Mouse (Mus musculus): Measurements from ENCODE around the gene Smg1. TPM values are rescaled to one million over a fixed set of nuclear protein-coding genes. Genes with fewer than 3 reads are reported as not detected.

The Smg1 gene
- polyA plus RNA-seq, 1 experiment from 2014 or later = 17.4 TPM

- no peak for ATAC-seq (ENCODE audit: low FRiP score)
- WGBS = 71% methylated on average over 3 of the region's 3 CpGs
These were observed 9.5 kb upstream of the Smg1 start for GRCm38 (mm10) chr7:118252979-118253378.

GRCm38 (mm10) chr7:118252349-118252748 is 8.9 kb upstream of the Smg1 start:
- Histone ChIP-seq H3K27ac (ENCODE audit: low read depth, low read length) (no peak overlapping the region), H3K4me3 (ENCODE audit: low read depth, low read length) (no peak overlapping the region), H3K27me3 (ENCODE audit: control insufficient read depth, insufficient read depth, low read length) (no peaks in the 10 kb centered on the region), H3K4me2 (no peak overlapping the region), H3K9me3 (ENCODE audit: control insufficient read depth, low read length) (no peaks in the 10 kb centered on the region), H3K36me3 (ENCODE audit: control insufficient read depth, insufficient read depth, low read length) (no peaks in the 10 kb centered on the region), H3K4me1 (ENCODE audit: control insufficient read depth, insufficient read depth, low read length) (no peaks in the 10 kb centered on the region), H3K9ac (ENCODE audit: low read length) (no peak overlapping the region)
- ATAC-seq (ENCODE audit: low FRiP score) = no peak
- WGBS = 45% methylated on average over 4 of the region's 4 CpGs
- DNase-seq (ENCODE audit: low spot score, missing footprints) = no peak

More at GRCm38 (mm10) chr7:118252979-118253378, 9.5 kb upstream of the Smg1 start:
- no peaks in the 10 kb centered on the region for H3K9me3 ChIP-seq (ENCODE audit: control insufficient read depth, low read length)
- H3K4me1 ChIP-seq (ENCODE audit: control insufficient read depth, insufficient read depth, low read length) = no peaks in the 10 kb centered on the region
- no peak for DNase-seq (ENCODE audit: low spot score, missing footprints)
- H3K27me3 ChIP-seq (ENCODE audit: control insufficient read depth, insufficient read depth, low read length) = no peaks in the 10 kb centered on the region
- no peaks in the 10 kb centered on the region for H3K36me3 ChIP-seq (ENCODE audit: control insufficient read depth, insufficient read depth, low read length)
- H3K9ac ChIP-seq (ENCODE audit: low read length) = no peak overlapping the region
- no peak overlapping the region for H3K4me3 ChIP-seq (ENCODE audit: low read depth, low read length)
- no peak overlapping the region for H3K4me2 ChIP-seq
- H3K27ac ChIP-seq (ENCODE audit: low read depth, low read length) = no peak overlapping the region

GRCm38 (mm10) chr7:118251392-118252170 is 8.1 kb upstream of the Smg1 start:
- H3K27ac ChIP-seq (ENCODE audit: low read depth, low read length) = no peak overlapping the region
- WGBS = 93% methylated on average over 2 of the region's 2 CpGs
- ATAC-seq (ENCODE audit: low FRiP score) = no peak

DNA sequence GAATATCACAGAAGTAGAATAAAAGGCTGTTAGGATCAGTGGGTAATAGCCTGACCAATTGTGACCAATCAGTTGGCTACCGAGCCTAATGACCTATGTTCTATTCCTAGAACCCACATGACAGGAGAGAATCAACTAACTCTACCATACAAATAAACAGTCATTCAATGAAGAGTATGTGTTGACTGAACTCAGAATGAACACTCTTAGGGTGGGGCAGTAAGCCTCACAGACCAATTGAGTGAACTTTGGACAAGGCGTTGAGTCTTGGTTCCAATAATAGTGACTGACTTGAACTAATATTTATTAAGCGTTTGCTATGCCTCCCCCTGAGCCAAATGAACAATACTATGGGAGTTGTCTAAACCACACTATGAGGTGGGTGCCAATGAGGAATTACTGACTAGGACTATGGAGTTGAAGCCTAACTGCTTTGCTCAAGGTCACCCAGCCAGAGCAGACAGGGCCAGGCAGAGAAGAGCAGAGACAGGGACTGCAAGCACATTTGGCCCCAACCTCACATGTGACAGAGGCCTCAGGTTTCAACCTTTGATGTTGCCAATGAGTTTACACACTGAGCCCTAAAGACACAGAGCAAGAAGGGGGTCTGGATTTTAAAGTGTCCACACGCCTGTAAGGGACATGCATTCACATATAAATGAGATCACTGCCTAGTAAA is 7.2 kb upstream of the Smg1 start:
- ATAC-seq (ENCODE audit: low FRiP score) = no peak
- Histone ChIP-seq H3K4me1 (ENCODE audit: control insufficient read depth, insufficient read depth, low read length) (no peaks in the 10 kb centered on the region), H3K27me3 (ENCODE audit: control insufficient read depth, insufficient read depth, low read length) (no peaks in the 10 kb centered on the region), H3K9ac (ENCODE audit: low read length) (no peak overlapping the region), H3K4me2 (no peak overlapping the region), H3K36me3 (ENCODE audit: control insufficient read depth, insufficient read depth, low read length) (no peaks in the 10 kb centered on the region), H3K27ac (ENCODE audit: low read depth, low read length) (no peak overlapping the region), H3K4me3 (ENCODE audit: low read depth, low read length) (no peak overlapping the region), H3K9me3 (ENCODE audit: control insufficient read depth, low read length) (no peaks in the 10 kb centered on the region)
- no peak for DNase-seq (ENCODE audit: low spot score, missing footprints)
- WGBS = 83% methylated on average over 4 of the region's 4 CpGs

More at GRCm38 (mm10) chr7:118251392-118252170, 8.1 kb upstream of the Smg1 start:
- H3K27me3 ChIP-seq (ENCODE audit: control insufficient read depth, insufficient read depth, low read length) = no peaks in the 10 kb centered on the region
- no peaks in the 10 kb centered on the region for H3K4me1 ChIP-seq (ENCODE audit: control insufficient read depth, insufficient read depth, low read length)
- no peak overlapping the region for H3K4me3 ChIP-seq (ENCODE audit: low read depth, low read length)
- H3K4me2 ChIP-seq = no peak overlapping the region
- no peaks in the 10 kb centered on the region for H3K36me3 ChIP-seq (ENCODE audit: control insufficient read depth, insufficient read depth, low read length)
- H3K9me3 ChIP-seq (ENCODE audit: control insufficient read depth, low read length) = no peaks in the 10 kb centered on the region
- no peak overlapping the region for H3K9ac ChIP-seq (ENCODE audit: low read length)
- no peak for DNase-seq (ENCODE audit: low spot score, missing footprints)

GRCm38 (mm10) chr7:118249563-118249962 is 6.1 kb upstream of the Smg1 start:
- Histone ChIP-seq H3K27ac (ENCODE audit: low read depth, low read length) (no peak overlapping the region), H3K27me3 (ENCODE audit: control insufficient read depth, insufficient read depth, low read length) (no peaks in the 10 kb centered on the region), H3K9me3 (ENCODE audit: control insufficient read depth, low read length) (no peaks in the 10 kb centered on the region), H3K9ac (ENCODE audit: low read length) (no peak overlapping the region), H3K4me1 (ENCODE audit: control insufficient read depth, insufficient read depth, low read length) (no peaks in the 10 kb centered on the region), H3K4me2 (no peak overlapping the region), H3K4me3 (ENCODE audit: low read depth, low read length) (no peak overlapping the region), H3K36me3 (ENCODE audit: control insufficient read depth, insufficient read depth, low read length) (no peaks in the 10 kb centered on the region)
- no peak for ATAC-seq (ENCODE audit: low FRiP score)
- no peak for DNase-seq (ENCODE audit: low spot score, missing footprints)
- 95% methylated on average over 2 of the region's 2 CpGs for WGBS

- H3K36me3 ChIP-seq (ENCODE audit: control insufficient read depth, insufficient read depth, low read length) = no peaks in the 10 kb centered on the region
- 89% methylated on average over 8 of the region's 8 CpGs for WGBS
- no peak for ATAC-seq (ENCODE audit: low FRiP score)
These were observed 4.6 kb upstream of the Smg1 start for GRCm38 (mm10) chr7:118248069-118248468.

GRCm38 (mm10) chr7:118245260-118245659 is 1.8 kb upstream of the Smg1 start:
- no peak overlapping the region for H3K27ac ChIP-seq (ENCODE audit: low read depth, low read length)
- H3K4me1 ChIP-seq (ENCODE audit: control insufficient read depth, insufficient read depth, low read length) = peaks cover 9% of the 10 kb centered on the region
- no peak overlapping the region for H3K4me2 ChIP-seq
- DNase-seq (ENCODE audit: low spot score, missing footprints) = no peak
- 91% methylated on average over 3 of the region's 3 CpGs for WGBS
- H3K36me3 ChIP-seq (ENCODE audit: control insufficient read depth, insufficient read depth, low read length) = no peaks in the 10 kb centered on the region
- no peak for ATAC-seq (ENCODE audit: low FRiP score)
- no peaks in the 10 kb centered on the region for H3K27me3 ChIP-seq (ENCODE audit: control insufficient read depth, insufficient read depth, low read length)
- no peak overlapping the region for H3K9ac ChIP-seq (ENCODE audit: low read length)
- H3K9me3 ChIP-seq (ENCODE audit: control insufficient read depth, low read length) = no peaks in the 10 kb centered on the region
- no peak overlapping the region for H3K4me3 ChIP-seq (ENCODE audit: low read depth, low read length)

More at GRCm38 (mm10) chr7:118248069-118248468, 4.6 kb upstream of the Smg1 start:
- DNase-seq (ENCODE audit: low spot score, missing footprints) = no peak
- Histone ChIP-seq H3K9ac (ENCODE audit: low read length) (no peak overlapping the region), H3K9me3 (ENCODE audit: control insufficient read depth, low read length) (no peaks in the 10 kb centered on the region), H3K4me3 (ENCODE audit: low read depth, low read length) (no peak overlapping the region), H3K27me3 (ENCODE audit: control insufficient read depth, insufficient read depth, low read length) (no peaks in the 10 kb centered on the region), H3K27ac (ENCODE audit: low read depth, low read length) (no peak overlapping the region), H3K4me2 (no peak overlapping the region), H3K4me1 (ENCODE audit: control insufficient read depth, insufficient read depth, low read length) (peaks cover 2% of the 10 kb centered on the region; the same call in 1 of the 2 replicates)

DNA sequence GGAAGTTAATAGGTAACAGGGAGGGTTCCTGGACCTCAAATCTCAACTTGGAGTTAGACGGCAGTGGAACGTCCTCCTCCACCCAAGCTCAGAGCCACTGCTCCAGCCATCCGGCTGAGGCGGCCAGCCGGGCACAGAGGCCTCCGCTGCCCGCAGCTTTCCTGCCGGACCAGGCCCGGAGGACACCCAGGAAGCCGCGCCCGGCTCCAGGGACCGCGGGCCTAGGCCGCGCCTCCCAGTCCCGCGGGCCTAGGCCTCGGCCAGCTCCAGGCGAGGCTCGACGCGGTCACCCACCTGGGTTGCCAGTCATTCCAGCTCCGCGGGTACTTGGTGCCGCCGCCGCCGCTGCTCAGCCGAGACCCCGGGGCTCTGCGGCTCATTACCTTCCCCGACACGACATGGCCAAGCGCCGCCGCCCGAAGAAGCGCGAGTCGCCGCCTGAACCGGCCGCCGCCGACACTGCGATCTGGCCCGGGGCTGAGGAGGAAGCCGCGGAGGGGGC is 508 bp downstream of the Smg1 start:
- WGBS = under 1% methylated on average over 46 of the region's 50 CpGs
- Histone ChIP-seq H3K9ac (ENCODE audit: low read length) (peak overlapping the region; percentile 95), H3K4me3 (ENCODE audit: low read depth, low read length) (peak overlapping the region; percentile 92), H3K9me3 (ENCODE audit: control insufficient read depth, low read length) (no peaks in the 10 kb centered on the region), H3K4me2 (peak overlapping the region; percentile 72), H3K4me1 (ENCODE audit: control insufficient read depth, insufficient read depth, low read length) (peaks cover 9% of the 10 kb centered on the region), H3K36me3 (ENCODE audit: control insufficient read depth, insufficient read depth, low read length) (no peaks in the 10 kb centered on the region), H3K27me3 (ENCODE audit: control insufficient read depth, insufficient read depth, low read length) (no peaks in the 10 kb centered on the region), H3K27ac (ENCODE audit: low read depth, low read length) (peak overlapping the region; percentile 93)
- ATAC-seq (ENCODE audit: low FRiP score) (peak; percentile 57), DNase-seq (ENCODE audit: low spot score, missing footprints) (no peak)

DNA sequence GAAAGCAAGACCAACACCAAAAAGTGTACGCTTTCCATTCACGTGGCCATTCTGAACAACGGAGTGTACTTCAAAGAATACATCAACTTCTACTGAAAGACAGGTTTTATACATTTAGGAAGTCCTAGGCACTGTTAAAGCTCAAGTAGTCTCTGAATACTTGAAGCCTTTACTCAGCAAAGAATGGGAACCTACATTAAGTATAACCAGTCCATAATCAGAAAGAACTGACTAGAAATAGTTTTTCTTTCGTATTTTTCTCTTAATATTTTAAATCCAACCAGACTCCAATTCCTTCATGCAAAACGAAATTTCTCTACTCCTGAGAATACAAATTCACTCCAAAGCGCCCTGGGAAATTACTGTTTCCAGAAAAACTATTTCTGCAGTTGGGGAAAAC is 1.2 kb downstream of the Smg1 start:
- Histone ChIP-seq H3K4me2 (peak overlapping the region; percentile 72), H3K4me1 (ENCODE audit: control insufficient read depth, insufficient read depth, low read length) (peaks cover 9% of the 10 kb centered on the region), H3K27me3 (ENCODE audit: control insufficient read depth, insufficient read depth, low read length) (no peaks in the 10 kb centered on the region), H3K9ac (ENCODE audit: low read length) (peak overlapping the region; percentile 95), H3K27ac (ENCODE audit: low read depth, low read length) (no peak overlapping the region), H3K4me3 (ENCODE audit: low read depth, low read length) (peak overlapping the region; percentile 92), H3K36me3 (ENCODE audit: control insufficient read depth, insufficient read depth, low read length) (no peaks in the 10 kb centered on the region), H3K9me3 (ENCODE audit: control insufficient read depth, low read length) (no peaks in the 10 kb centered on the region)
- no peak for DNase-seq (ENCODE audit: low spot score, missing footprints)
- ATAC-seq (ENCODE audit: low FRiP score) = no peak
- WGBS = 31% methylated on average over 6 of the region's 6 CpGs
